Mouse (Mus musculus): ENCODE measurements around the gene Spint2. TPM values are rescaled to one million over a fixed set of nuclear protein-coding genes. Genes with fewer than 3 reads are reported as not detected.

Spint2 gene
- polyA plus RNA-seq, 1 experiment from 2014 or later: 386 TPM

DNA sequence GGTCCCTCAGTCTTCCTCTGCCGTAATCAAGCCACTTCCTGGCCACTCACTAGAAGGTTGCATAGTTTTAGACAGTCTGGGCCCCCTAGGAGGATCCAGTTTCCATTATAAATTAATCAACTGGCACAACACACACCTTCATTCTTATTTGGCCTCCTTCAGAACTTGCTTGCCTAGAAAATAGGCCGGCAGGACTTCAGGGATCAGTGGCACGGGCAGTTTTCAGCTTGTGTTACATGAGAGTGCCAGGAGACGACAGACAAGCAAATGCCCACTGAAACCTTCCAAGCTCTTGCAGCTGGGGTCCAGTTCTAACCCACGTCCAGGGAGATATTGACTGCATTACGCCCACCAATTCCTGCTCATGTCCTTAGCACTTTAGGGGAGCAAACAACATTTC is 19.6 kb downstream of the Spint2 start:
- Histone ChIP-seq H3K36me3 (ENCODE audit: control insufficient read depth, insufficient read depth, low read length) (peaks cover 10% of the 10 kb centered on the region; the same call in 1 of the 2 replicates), H3K4me2 (replicated peaks; ENCODE audit: low read depth, low read length) (no peak overlapping the region), H3K27ac (ENCODE audit: low read length) (no peak overlapping the region), H3K4me3 (ENCODE audit: low read depth, low read length) (no peak overlapping the region), H3K9ac (replicated peaks; ENCODE audit: low read depth, low read length) (no peak overlapping the region), H3K9me3 (ENCODE audit: control insufficient read depth, low read depth, low read length) (no peaks in the 10 kb centered on the region), H3K27me3 (ENCODE audit: control insufficient read depth, insufficient read depth, low read length) (no peaks in the 10 kb centered on the region), H3K4me1 (ENCODE audit: control insufficient read depth, insufficient read depth, low read length) (no peaks in the 10 kb centered on the region)
- 70% methylated on average over 6 of the region's 6 CpGs for WGBS
- ATAC-seq (ENCODE audit: insufficient number of reproducible peaks, insufficient read depth, low FRiP score, low read depth): no peak

DNA sequence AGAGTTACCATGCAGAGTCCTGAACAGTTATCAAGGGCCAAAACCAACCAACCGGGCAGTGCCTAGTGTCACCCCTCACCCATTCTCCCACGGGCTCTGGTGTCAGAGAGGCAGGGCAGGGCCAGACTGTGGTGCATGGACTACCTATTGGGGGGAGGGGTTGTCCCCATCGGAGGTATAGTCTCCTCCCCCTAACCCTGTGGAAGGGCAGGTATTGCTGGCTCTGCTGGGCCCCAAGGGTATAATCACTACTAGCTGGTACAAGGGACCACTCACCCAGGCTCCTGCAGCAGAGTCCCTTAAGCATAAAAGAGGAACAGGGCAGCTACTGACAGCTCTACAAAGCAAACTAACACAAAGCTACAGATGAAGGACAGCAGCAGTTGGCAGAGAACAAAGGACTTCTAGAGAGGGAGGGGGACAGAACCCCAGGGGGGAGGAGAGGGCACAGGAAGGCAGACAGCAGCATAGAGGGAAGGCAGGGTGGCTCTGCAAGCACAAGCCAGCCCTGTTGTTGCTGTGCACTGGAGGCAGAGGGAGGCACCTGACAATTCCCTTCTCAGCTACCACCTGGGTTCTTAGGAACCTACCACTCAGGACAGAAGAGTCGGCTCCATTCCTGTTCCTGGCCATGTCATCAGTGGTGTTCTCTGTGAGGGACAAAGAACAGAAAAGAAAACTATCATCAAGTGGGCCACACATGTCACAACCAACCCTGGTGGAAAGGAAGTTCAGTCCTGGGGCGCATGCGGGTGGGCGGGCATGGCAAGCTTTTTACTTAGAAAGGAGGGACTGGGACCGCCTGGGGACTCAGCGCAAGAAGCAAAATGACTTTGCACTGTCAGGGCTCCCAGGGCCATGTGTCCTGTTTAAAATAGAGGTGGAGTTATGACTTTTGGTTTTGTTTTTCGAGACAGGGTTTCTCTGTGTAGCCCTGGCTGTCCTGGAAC is 21.7 kb downstream of the Spint2 start:
- no peak overlapping the region for H3K27ac ChIP-seq (ENCODE audit: low read length)
- no peaks in the 10 kb centered on the region for H3K9me3 ChIP-seq (ENCODE audit: control insufficient read depth, low read depth, low read length)
- peaks cover 13% of the 10 kb centered on the region for H3K36me3 ChIP-seq (ENCODE audit: control insufficient read depth, insufficient read depth, low read length)
- no peak for ATAC-seq (ENCODE audit: insufficient number of reproducible peaks, insufficient read depth, low FRiP score, low read depth)
- H3K4me2 ChIP-seq (replicated peaks; ENCODE audit: low read depth, low read length): no peak overlapping the region
- WGBS: 83% methylated on average over 10 of the region's 10 CpGs
- no peak overlapping the region for H3K9ac ChIP-seq (replicated peaks; ENCODE audit: low read depth, low read length)
- no peak overlapping the region for H3K4me3 ChIP-seq (ENCODE audit: low read depth, low read length)
- no peaks in the 10 kb centered on the region for H3K4me1 ChIP-seq (ENCODE audit: control insufficient read depth, insufficient read depth, low read length)
- H3K27me3 ChIP-seq (ENCODE audit: control insufficient read depth, insufficient read depth, low read length): no peaks in the 10 kb centered on the region

DNA sequence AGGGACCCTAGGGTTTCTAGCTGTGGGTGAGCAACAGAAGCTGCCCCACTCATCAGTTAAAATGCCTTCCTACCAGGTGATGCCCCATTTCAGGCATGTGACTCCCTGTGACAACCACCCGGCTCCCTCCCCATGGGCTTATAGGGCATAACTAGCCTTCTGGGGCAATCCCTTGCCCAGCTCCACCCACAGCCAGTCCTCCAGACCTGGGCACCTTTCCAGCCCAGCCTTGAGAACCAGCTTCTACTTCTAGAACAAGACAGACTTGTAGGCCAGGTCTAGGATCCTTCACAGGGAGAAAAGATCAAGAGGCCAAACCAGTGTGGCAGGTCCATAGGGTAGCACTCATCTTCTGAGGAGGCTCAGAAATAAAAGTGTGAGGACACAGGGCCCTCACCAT is 24.3 kb downstream of the Spint2 start:
- Histone ChIP-seq H3K4me2 (replicated peaks; ENCODE audit: low read depth, low read length) (no peak overlapping the region), H3K4me1 (ENCODE audit: control insufficient read depth, insufficient read depth, low read length) (peaks cover 4% of the 10 kb centered on the region; the same call in 1 of the 2 replicates), H3K27ac (ENCODE audit: low read length) (no peak overlapping the region), H3K4me3 (ENCODE audit: low read depth, low read length) (no peak overlapping the region), H3K9me3 (ENCODE audit: control insufficient read depth, low read depth, low read length) (no peaks in the 10 kb centered on the region), H3K9ac (replicated peaks; ENCODE audit: low read depth, low read length) (no peak overlapping the region), H3K36me3 (ENCODE audit: control insufficient read depth, insufficient read depth, low read length) (peaks cover 15% of the 10 kb centered on the region), H3K27me3 (ENCODE audit: control insufficient read depth, insufficient read depth, low read length) (no peaks in the 10 kb centered on the region)
- ATAC-seq (ENCODE audit: insufficient number of reproducible peaks, insufficient read depth, low FRiP score, low read depth): no peak
- WGBS: 100% methylated on average over 1 of the region's 1 CpGs

DNA sequence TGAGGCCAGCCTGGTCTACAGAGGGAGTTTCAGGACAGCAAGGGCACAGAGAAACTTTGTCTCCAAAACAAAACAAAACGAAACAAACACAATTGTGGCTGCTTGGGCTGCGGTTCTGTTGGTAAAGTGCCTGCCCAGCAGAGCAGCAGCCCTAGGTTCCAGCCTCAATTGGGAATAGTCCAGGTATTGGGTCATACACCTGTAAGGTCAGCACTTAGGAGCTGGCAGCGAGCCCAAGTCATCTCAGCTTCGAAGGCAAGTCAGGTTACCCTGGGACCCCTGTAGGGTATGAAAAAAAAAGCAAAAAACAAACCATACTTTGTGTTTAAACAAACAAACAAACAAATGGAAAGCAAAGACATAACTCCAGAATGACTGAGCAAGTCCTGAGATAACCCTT is 25.8 kb downstream of the Spint2 start:
- H3K27me3 ChIP-seq (ENCODE audit: control insufficient read depth, insufficient read depth, low read length): no peaks in the 10 kb centered on the region
- no peak overlapping the region for H3K4me3 ChIP-seq (ENCODE audit: low read depth, low read length)
- H3K4me2 ChIP-seq (replicated peaks; ENCODE audit: low read depth, low read length): no peak overlapping the region
- H3K27ac ChIP-seq (ENCODE audit: low read length): no peak overlapping the region
- 75% methylated on average over 4 of the region's 4 CpGs for WGBS
- peaks cover 4% of the 10 kb centered on the region; the same call in 1 of the 2 replicates for H3K4me1 ChIP-seq (ENCODE audit: control insufficient read depth, insufficient read depth, low read length)
- peaks cover 15% of the 10 kb centered on the region for H3K36me3 ChIP-seq (ENCODE audit: control insufficient read depth, insufficient read depth, low read length)
- no peak overlapping the region for H3K9ac ChIP-seq (replicated peaks; ENCODE audit: low read depth, low read length)
- H3K9me3 ChIP-seq (ENCODE audit: control insufficient read depth, low read depth, low read length): no peaks in the 10 kb centered on the region
- no peak for ATAC-seq (ENCODE audit: insufficient number of reproducible peaks, insufficient read depth, low FRiP score, low read depth)

DNA sequence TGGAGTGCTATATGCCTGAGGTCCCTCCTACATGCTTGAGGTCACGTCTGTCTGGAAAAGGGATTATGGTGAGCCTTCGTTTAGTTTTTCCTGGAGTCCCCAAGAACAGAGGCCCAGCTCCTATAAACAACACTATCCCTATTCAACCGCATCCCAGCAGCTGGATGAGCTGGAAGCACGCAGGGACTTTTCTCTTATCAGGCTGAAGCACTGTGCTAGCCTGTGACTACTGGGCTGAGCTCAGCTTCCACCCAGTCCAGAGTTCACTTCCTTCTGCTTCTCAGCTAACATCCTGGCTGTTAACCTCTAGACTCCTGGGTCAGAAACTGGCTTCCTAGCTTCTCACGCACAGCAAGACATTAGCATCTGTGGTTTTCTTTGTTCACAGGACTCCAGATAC is 27.9 kb downstream of the Spint2 start:
- 30% methylated on average over 5 of the region's 5 CpGs for WGBS
- ATAC-seq (ENCODE audit: insufficient number of reproducible peaks, insufficient read depth, low FRiP score, low read depth): no peak
- no peak overlapping the region for H3K9ac ChIP-seq (replicated peaks; ENCODE audit: low read depth, low read length)
- no peak overlapping the region for H3K4me3 ChIP-seq (ENCODE audit: low read depth, low read length)
- H3K36me3 ChIP-seq (ENCODE audit: control insufficient read depth, insufficient read depth, low read length): peaks cover 12% of the 10 kb centered on the region
- no peak overlapping the region for H3K4me2 ChIP-seq (replicated peaks; ENCODE audit: low read depth, low read length)
- no peaks in the 10 kb centered on the region for H3K27me3 ChIP-seq (ENCODE audit: control insufficient read depth, insufficient read depth, low read length)
- peaks cover 4% of the 10 kb centered on the region; the same call in 1 of the 2 replicates for H3K4me1 ChIP-seq (ENCODE audit: control insufficient read depth, insufficient read depth, low read length)
- no peak overlapping the region for H3K27ac ChIP-seq (ENCODE audit: low read length)
- H3K9me3 ChIP-seq (ENCODE audit: control insufficient read depth, low read depth, low read length): no peaks in the 10 kb centered on the region

DNA sequence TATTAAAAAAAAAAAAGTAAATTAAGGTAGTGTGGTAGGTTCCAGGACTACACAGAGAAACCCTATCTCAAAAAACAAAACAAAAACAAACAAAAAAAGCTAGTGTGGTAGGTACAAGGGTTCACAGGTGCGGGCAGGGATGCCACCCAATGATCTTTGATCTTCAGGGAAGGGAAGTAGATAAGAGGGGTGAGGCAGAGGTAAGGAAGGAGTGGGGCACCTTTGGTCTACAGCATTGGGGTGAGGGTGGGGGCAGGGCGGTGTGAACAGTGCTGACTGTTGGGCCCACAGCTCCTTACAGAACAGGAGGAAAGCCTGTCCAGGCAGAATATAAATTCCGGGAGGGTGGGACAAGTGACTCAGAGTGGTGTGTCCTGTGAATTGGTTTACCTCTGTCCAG is 30.5 kb downstream of the Spint2 start:
- Histone ChIP-seq H3K4me2 (replicated peaks; ENCODE audit: low read depth, low read length) (no peak overlapping the region), H3K27ac (ENCODE audit: low read length) (no peak overlapping the region), H3K4me1 (ENCODE audit: control insufficient read depth, insufficient read depth, low read length) (peaks cover 24% of the 10 kb centered on the region), H3K4me3 (ENCODE audit: low read depth, low read length) (no peak overlapping the region), H3K9me3 (ENCODE audit: control insufficient read depth, low read depth, low read length) (no peaks in the 10 kb centered on the region), H3K9ac (replicated peaks; ENCODE audit: low read depth, low read length) (no peak overlapping the region), H3K27me3 (ENCODE audit: control insufficient read depth, insufficient read depth, low read length) (no peaks in the 10 kb centered on the region), H3K36me3 (ENCODE audit: control insufficient read depth, insufficient read depth, low read length) (peaks cover 5% of the 10 kb centered on the region)
- WGBS: 61% methylated on average over 3 of the region's 3 CpGs
- no peak; the same call in 1 of the 2 replicates for ATAC-seq (ENCODE audit: insufficient number of reproducible peaks, insufficient read depth, low FRiP score, low read depth)

DNA sequence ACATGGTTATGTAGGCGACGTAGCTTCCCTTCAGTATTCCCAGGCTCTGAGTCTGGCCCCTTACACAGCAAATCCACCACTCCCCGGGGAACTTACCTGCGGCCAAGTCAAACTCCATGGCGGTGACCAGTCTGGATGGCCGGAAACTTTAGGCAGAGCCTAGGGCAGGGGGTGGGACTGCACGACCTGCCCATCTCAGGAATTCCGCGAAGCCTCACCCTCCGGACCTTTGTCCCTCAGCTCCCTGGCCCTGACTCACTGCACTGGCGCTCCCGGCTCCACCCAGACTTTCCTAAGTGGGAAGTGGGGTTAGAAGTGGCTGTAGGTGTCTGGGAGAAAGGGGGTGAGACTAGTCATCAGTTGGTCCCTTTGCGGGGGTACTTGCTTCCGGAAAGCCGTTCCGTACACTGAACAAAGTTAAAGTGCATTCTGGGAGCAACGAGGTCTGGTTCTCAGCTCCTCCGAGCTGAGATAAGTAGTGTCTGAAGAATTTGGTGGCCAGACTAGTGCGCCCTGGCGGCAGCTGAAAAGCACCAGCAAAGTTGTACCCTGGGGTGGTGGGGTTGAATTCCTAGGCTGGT is 33.4 kb downstream of the Spint2 start, which contains the start of gene 2200002D01Rik:
Gene 2200002D01Rik (minus strand): TSS at position 206 of the 581 bp plus-strand sequence.
- ATAC-seq (ENCODE audit: insufficient number of reproducible peaks, insufficient read depth, low FRiP score, low read depth): peak; percentile 70
- Histone ChIP-seq H3K36me3 (ENCODE audit: control insufficient read depth, insufficient read depth, low read length) (peaks cover 10% of the 10 kb centered on the region), H3K4me1 (ENCODE audit: control insufficient read depth, insufficient read depth, low read length) (peaks cover 24% of the 10 kb centered on the region), H3K9me3 (ENCODE audit: control insufficient read depth, low read depth, low read length) (no peaks in the 10 kb centered on the region), H3K4me2 (replicated peaks; ENCODE audit: low read depth, low read length) (peak within 1 kb of the TSS; percentile 45), H3K9ac (replicated peaks; ENCODE audit: low read depth, low read length) (peak within 1 kb of the TSS; percentile 30), H3K27ac (ENCODE audit: low read length) (peak within 1 kb of the TSS; percentile 46), H3K4me3 (ENCODE audit: low read depth, low read length) (peak within 1 kb of the TSS; percentile 23), H3K27me3 (ENCODE audit: control insufficient read depth, insufficient read depth, low read length) (no peaks in the 10 kb centered on the region)
- WGBS: 22% methylated on average over 20 of the region's 20 CpGs

DNA sequence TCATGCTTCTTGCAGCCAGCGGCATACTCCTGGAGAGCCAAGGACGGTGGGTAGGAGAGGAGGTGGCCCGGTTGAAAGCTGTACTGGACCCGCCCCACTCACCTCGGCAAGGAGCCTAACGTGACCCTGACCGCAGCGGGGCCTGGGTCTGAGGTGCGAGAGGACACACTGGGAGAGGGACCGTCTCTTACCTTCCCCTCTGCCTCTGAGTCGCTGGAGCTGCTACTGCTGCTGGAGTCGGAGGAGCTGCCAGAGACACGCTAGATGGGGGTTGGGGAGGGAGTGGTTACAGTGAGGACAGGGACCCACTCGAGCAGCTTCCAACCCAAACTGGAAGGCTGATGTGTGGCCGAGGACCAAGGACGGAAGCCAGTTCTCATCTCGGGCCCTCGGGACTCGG is 34.0 kb downstream of the Spint2 start:
- Histone ChIP-seq H3K9ac (replicated peaks; ENCODE audit: low read depth, low read length) (peak overlapping the region; percentile 30), H3K4me2 (replicated peaks; ENCODE audit: low read depth, low read length) (peak overlapping the region; percentile 45), H3K27ac (ENCODE audit: low read length) (peak overlapping the region; percentile 46), H3K4me3 (ENCODE audit: low read depth, low read length) (peak overlapping the region; percentile 23), H3K27me3 (ENCODE audit: control insufficient read depth, insufficient read depth, low read length) (no peaks in the 10 kb centered on the region), H3K4me1 (ENCODE audit: control insufficient read depth, insufficient read depth, low read length) (peaks cover 24% of the 10 kb centered on the region), H3K9me3 (ENCODE audit: control insufficient read depth, low read depth, low read length) (no peaks in the 10 kb centered on the region), H3K36me3 (ENCODE audit: control insufficient read depth, insufficient read depth, low read length) (peaks cover 10% of the 10 kb centered on the region)
- ATAC-seq (ENCODE audit: insufficient number of reproducible peaks, insufficient read depth, low FRiP score, low read depth): peak; percentile 15; the same call in 1 of the 2 replicates
- 21% methylated on average over 19 of the region's 19 CpGs for WGBS
